Mouse (Mus musculus): ENCODE results near the gene Pced1a.

Gene Pced1a

GRCm38 (mm10) chr2:130424126-130424853 is at the start of gene Pced1a, which contains the start of gene Vps16:
Pced1a (minus strand) TSS chr2:130424701.
Vps16 (plus strand) TSS chr2:130424339.
- peak; percentile 80 for DNase-seq (ENCODE audit: extremely low read depth, low read depth)

- no peak for DNase-seq (ENCODE audit: extremely low read depth, low read depth)
Measured at GRCm38 (mm10) chr2:130472908-130473510, 48.5 kb upstream of the Pced1a start.

GRCm38 (mm10) chr2:130469935-130470334 is 45.4 kb upstream of the Pced1a start:
- peak; percentile 76 for DNase-seq (ENCODE audit: extremely low read depth, low read depth)

GRCm38 (mm10) chr2:130469366-130469765 is 44.9 kb upstream of the Pced1a start:
- DNase-seq (ENCODE audit: extremely low read depth, low read depth), result no peak

- DNase-seq (ENCODE audit: extremely low read depth, low read depth), result no peak
Measured at GRCm38 (mm10) chr2:130466438-130466837, 41.9 kb upstream of the Pced1a start.

- no peak for DNase-seq (ENCODE audit: extremely low read depth, low read depth)
Measured at GRCm38 (mm10) chr2:130461287-130462071, 37.0 kb upstream of the Pced1a start.

GRCm38 (mm10) chr2:130459576-130459975 is 35.1 kb upstream of the Pced1a start:
- no peak for DNase-seq (ENCODE audit: extremely low read depth, low read depth)

GRCm38 (mm10) chr2:130457871-130458270 is 33.4 kb upstream of the Pced1a start:
- DNase-seq (ENCODE audit: extremely low read depth, low read depth), result no peak

GRCm38 (mm10) chr2:130454748-130455370 is 30.4 kb upstream of the Pced1a start:
- no peak for DNase-seq (ENCODE audit: extremely low read depth, low read depth)

GRCm38 (mm10) chr2:130453421-130453820 is 28.9 kb upstream of the Pced1a start:
- DNase-seq (ENCODE audit: extremely low read depth, low read depth), result no peak

- DNase-seq (ENCODE audit: extremely low read depth, low read depth), result no peak
Measured at GRCm38 (mm10) chr2:130452266-130452665, 27.8 kb upstream of the Pced1a start.

- no peak for DNase-seq (ENCODE audit: extremely low read depth, low read depth)
Measured at GRCm38 (mm10) chr2:130451727-130452090, 27.2 kb upstream of the Pced1a start.

- DNase-seq (ENCODE audit: extremely low read depth, low read depth), result no peak
Measured at GRCm38 (mm10) chr2:130451086-130451726, 26.7 kb upstream of the Pced1a start.

- no peak for DNase-seq (ENCODE audit: extremely low read depth, low read depth)
Measured at GRCm38 (mm10) chr2:130450434-130450796, 25.9 kb upstream of the Pced1a start.

GRCm38 (mm10) chr2:130449794-130450433 is 25.4 kb upstream of the Pced1a start, which contains the start of gene Ptpra:
Ptpra (plus strand) TSS chr2:130450278.
- DNase-seq (ENCODE audit: extremely low read depth, low read depth), result peak; percentile 56

GRCm38 (mm10) chr2:130449021-130449793 is 24.7 kb upstream of the Pced1a start:
- DNase-seq (ENCODE audit: extremely low read depth, low read depth), result no peak

- DNase-seq (ENCODE audit: extremely low read depth, low read depth), result no peak
Measured at GRCm38 (mm10) chr2:130448449-130448848, 23.9 kb upstream of the Pced1a start.

- no peak for DNase-seq (ENCODE audit: extremely low read depth, low read depth)
Measured at GRCm38 (mm10) chr2:130442162-130442561, 17.7 kb upstream of the Pced1a start.

- DNase-seq (ENCODE audit: extremely low read depth, low read depth), result no peak
Measured at GRCm38 (mm10) chr2:130439840-130440480, 15.5 kb upstream of the Pced1a start.

Data from MEL-GATA-1-ER (cell line).